Mouse (Mus musculus) C2C12 (cell line): ENCODE measurements around the gene Map3k3.

Experiments
- CEBPB ChIP-seq: IDR thresholded peaks from one replicate; pipeline ENCODE4 v1.6.1; 2011; ENCODE audit warnings: low read depth, mild to moderate bottlenecking, control low read depth, moderate library complexity
- CTCF ChIP-seq: IDR thresholded peaks from one replicate; pipeline ENCODE4 v1.5.1; 2011; ENCODE audit not compliant: control insufficient read depth, insufficient read depth, insufficient read length
- MYOD1 ChIP-seq: IDR thresholded peaks from one replicate; pipeline ENCODE4 v1.6.1; 2011; ENCODE audit warnings: low read depth; ENCODE audit not compliant: control insufficient read depth, insufficient read length
- MYOG ChIP-seq: IDR thresholded peaks from one replicate; pipeline ENCODE4 v1.6.1; 2011; ENCODE audit not compliant: control insufficient read depth, insufficient read length; ENCODE audit errors: extremely low read depth
- USF1 ChIP-seq: IDR thresholded peaks from one replicate; pipeline ENCODE4 v1.6.1; 2011; ENCODE audit warnings: low read depth, mild to moderate bottlenecking, control low read depth, moderate library complexity

DNA sequence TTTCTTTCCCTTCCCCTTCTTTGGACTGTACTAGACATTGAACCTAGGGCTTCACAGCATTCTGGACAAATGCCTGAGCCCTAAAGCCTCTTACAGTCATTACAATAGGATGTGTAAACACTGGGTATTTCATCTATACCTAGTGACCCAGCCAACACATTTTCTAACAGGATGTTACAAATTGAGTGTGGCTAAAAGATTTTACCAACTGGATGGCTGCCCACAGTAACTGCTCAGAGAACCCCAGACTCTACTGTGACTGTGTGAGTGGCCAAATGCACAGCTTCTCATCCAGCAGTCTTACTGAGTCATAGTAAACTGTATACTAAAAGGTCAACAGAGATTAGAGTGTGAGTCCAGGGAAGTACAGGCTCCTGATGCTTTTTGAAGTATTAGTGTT is 110.9 kb downstream of the Map3k3 start:
- no peak for TF ChIP-seq CTCF
- TF ChIP-seq CEBPB: no peak
- no peak for TF ChIP-seq MYOG
- TF ChIP-seq USF1: no peak
- TF ChIP-seq MYOD1: no peak
